Mouse (Mus musculus) CD8-positive naive resting alpha-beta T cell, adult 2 months (primary cell): ENCODE results near the gene Epha2.

Experiments used
- DNase-seq, 2 experiments: peaks; one replicate each; pipeline ENCODE4 v3.0.0; 2022; ENCODE audit warnings: low read depth in 2 of 2, low spot score in 2 of 2

The Epha2 gene

GRCm38 (mm10) chr4:141302428-141303401, 1.7 kb downstream of the Epha2 start:
- DNase-seq = no peak

GRCm38 (mm10) chr4:141303402-141304222, 2.6 kb downstream of the Epha2 start:
- DNase-seq = no peak

GRCm38 (mm10) chr4:141304223-141304611, 3.2 kb downstream of the Epha2 start:
- DNase-seq = no peak

- no peak for DNase-seq
Measured at GRCm38 (mm10) chr4:141306057-141306456, 5.0 kb downstream of the Epha2 start.

- DNase-seq = no peak
Measured at GRCm38 (mm10) chr4:141308381-141308780, 7.3 kb downstream of the Epha2 start.

- DNase-seq = no peak
Measured at GRCm38 (mm10) chr4:141308857-141309772, 8.1 kb downstream of the Epha2 start.

GRCm38 (mm10) chr4:141309773-141310145, 8.7 kb downstream of the Epha2 start:
- DNase-seq = no peak

GRCm38 (mm10) chr4:141310191-141310606, 9.2 kb downstream of the Epha2 start:
- no peak for DNase-seq

- DNase-seq = no peak
Measured at GRCm38 (mm10) chr4:141311078-141311477, 10.0 kb downstream of the Epha2 start.

- DNase-seq = no peak
Measured at GRCm38 (mm10) chr4:141311506-141311905, 10.5 kb downstream of the Epha2 start.

GRCm38 (mm10) chr4:141311908-141312307, 10.9 kb downstream of the Epha2 start:
- no peak for DNase-seq

GRCm38 (mm10) chr4:141312513-141313131, 11.6 kb downstream of the Epha2 start:
- no peak for DNase-seq

- no peak for DNase-seq
Measured at GRCm38 (mm10) chr4:141313481-141313880, 12.4 kb downstream of the Epha2 start.

- DNase-seq = no peak
Measured at GRCm38 (mm10) chr4:141313924-141314323, 12.9 kb downstream of the Epha2 start.

GRCm38 (mm10) chr4:141314745-141315144, 13.7 kb downstream of the Epha2 start:
- no peak for DNase-seq

- no peak for DNase-seq
Measured at GRCm38 (mm10) chr4:141316023-141316422, 15.0 kb downstream of the Epha2 start.

GRCm38 (mm10) chr4:141316498-141317180, 15.6 kb downstream of the Epha2 start:
- no peak for DNase-seq

GRCm38 (mm10) chr4:141317914-141318313, 16.9 kb downstream of the Epha2 start:
- DNase-seq = no peak

GRCm38 (mm10) chr4:141322526-141322925, 21.5 kb downstream of the Epha2 start:
- DNase-seq = no peak

GRCm38 (mm10) chr4:141324771-141325191, 23.7 kb downstream of the Epha2 start:
- no peak for DNase-seq
